Mouse (Mus musculus): ENCODE results near the gene Adcy1.

GRCm38 (mm10) chr11:7195312-7195685, 132.0 kb downstream of the Adcy1 start:
- TF ChIP-seq POLR2A (IDR thresholded peaks at IDR 0.05; ENCODE audit: low read depth, low read length) (no peak), CTCF (IDR thresholded peaks at IDR 0.05; ENCODE audit: borderline replicate concordance, insufficient read depth, low read length) (no peak)

All from embryonic fibroblast, embryonic 13.5 days (primary cell).